In the genomic region with DNA sequence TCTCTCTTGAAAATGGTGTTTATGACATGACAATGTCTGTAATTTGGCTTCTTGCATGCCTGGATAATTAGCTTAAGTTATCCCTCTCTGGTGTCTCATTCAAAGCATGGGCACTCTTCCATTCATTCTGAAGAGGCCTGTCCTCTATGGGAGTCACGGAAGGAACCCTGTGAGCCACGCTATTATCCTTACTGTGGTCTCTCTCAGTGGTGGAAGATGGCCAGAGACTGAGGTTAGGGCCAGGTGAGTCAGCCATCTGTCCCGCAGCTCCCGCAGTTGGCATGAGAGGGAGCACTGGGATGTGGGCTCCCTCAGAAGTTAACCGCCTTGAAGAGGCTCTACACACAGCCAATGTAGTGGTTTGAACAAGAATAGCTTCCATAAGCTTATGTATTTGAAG, we compare ENCODE assay signal across 25 mouse cellular contexts. TPM values are rescaled to one million over a fixed set of nuclear protein-coding genes. Genes with fewer than 3 reads are reported as not detected.
A peak's percentile ranks its signal among the peaks of the same experiment; 100 is the strongest.
DNase-seq lines count a peak whose midpoint lies in the region; ATAC-seq and TF ChIP-seq lines count a peak whose summit lies in the region.
"Had no signal": no experiment of that assay in that cellular context is flagged by ENCODE, and none has a peak within 500 bp of the region (broad histone marks: within the 10 kb centered on the region; RNA-seq: fewer than 3 reads in every experiment).

No protein-coding gene starts in this region.

- no peaks in the 10 kb centered on the region for H3K9me3 ChIP-seq in forebrain, embryonic 13.5 days (replicated peaks)
- H3K9me3 ChIP-seq: forebrain, embryonic 15.5 days; heart, embryonic 13.5 days; midbrain, embryonic 15.5 days had no signal

- TF ChIP-seq POLR2A in cerebellum, adult 2 months (IDR thresholded peaks at IDR 0.05; ENCODE audit: borderline replicate concordance, insufficient read depth, low read length): peak; percentile 15; the same call in 1 of the 2 replicates

- no peak for ATAC-seq in forebrain, embryonic 13.5 days
- ATAC-seq: forebrain, embryonic 15.5 days; intestine, postnatal 0 days; midbrain, embryonic 15.5 days had no signal

- H3K9ac ChIP-seq in forebrain, embryonic 13.5 days: no peak overlapping the region
- H3K9ac ChIP-seq: forebrain, embryonic 15.5 days; heart, embryonic 13.5 days; hindbrain, embryonic 14.5 days; liver, embryonic 14.5 days; midbrain, embryonic 15.5 days had no signal

- H3K27me3 ChIP-seq in cerebellum, adult 2 months (ENCODE audit: control insufficient read depth, insufficient read depth, low read length): no peaks in the 10 kb centered on the region
- no peaks in the 10 kb centered on the region for H3K27me3 ChIP-seq in forebrain, embryonic 13.5 days
- H3K27me3 ChIP-seq: CH12.LX; forebrain, embryonic 15.5 days; heart, embryonic 13.5 days; midbrain, embryonic 15.5 days had no signal

- H3K27ac ChIP-seq in cerebellum, adult 2 months (ENCODE audit: insufficient read depth, low read length): peak overlapping the region; percentile 5; the same call in 1 of the 2 replicates
- H3K27ac ChIP-seq in forebrain, embryonic 13.5 days: no peak overlapping the region
- H3K27ac ChIP-seq: forebrain, embryonic 15.5 days; heart, embryonic 13.5 days; hindbrain, embryonic 14.5 days; liver, embryonic 14.5 days; macrophage; midbrain, embryonic 15.5 days had no signal

- no peaks in the 10 kb centered on the region for H3K36me3 ChIP-seq in forebrain, embryonic 13.5 days (ENCODE audit: poor library complexity, severe bottlenecking)
- H3K36me3 ChIP-seq: forebrain, embryonic 15.5 days; heart, embryonic 13.5 days; midbrain, embryonic 15.5 days had no signal

- DNase-seq in cerebellum, adult 2 months: peak; percentile 71 to 81
- no peak for DNase-seq in cerebellum, adult 8-10 months
- DNase-seq in 3T3-L1 (ENCODE audit: low read depth, low spot score): peak; percentile 42
- DNase-seq in brain, adult 2 months (ENCODE audit: low read depth, low spot score): peak; percentile 76
- DNase-seq in cerebellum, postnatal 36 days: peak; percentile 64 to 65
- DNase-seq in urinary bladder, adult 18-20 months (ENCODE audit: low spot score in 2 of 2): no peak
- DNase-seq: adrenal gland, postnatal 14 days; gastrocnemius, postnatal 10 days; heart, postnatal 10 days; kidney, adult 9 months; kidney, postnatal 10 days; liver; lung, adult 2 months; lung, postnatal 10 days; right cerebral cortex, postnatal 14 days; thymus, postnatal 4 days had no signal

- H3K4me1 ChIP-seq in cerebellum, adult 2 months (ENCODE audit: control insufficient read depth, insufficient read depth, low read length): peaks cover 11% of the 10 kb centered on the region
- H3K4me1 ChIP-seq in forebrain, embryonic 13.5 days: peaks cover 9% of the 10 kb centered on the region; the same call in 1 of the 2 replicates
- H3K4me1 ChIP-seq: heart, embryonic 13.5 days; midbrain, embryonic 15.5 days had no signal

- no peak overlapping the region for H3K4me3 ChIP-seq in cerebellum, adult 2 months (replicated peaks; ENCODE audit: insufficient read depth, low read depth, low read length)
- no peak overlapping the region for H3K4me3 ChIP-seq in forebrain, embryonic 13.5 days
- H3K4me3 ChIP-seq: forebrain, embryonic 15.5 days; heart, embryonic 13.5 days; midbrain, embryonic 15.5 days had no signal

- no peak for TF ChIP-seq CTCF in cerebellum, adult 2 months (IDR thresholded peaks at IDR 0.05; ENCODE audit: borderline replicate concordance, insufficient read depth, low read depth, low read length)

- 2% methylated on average over 5 of the region's 5 CpGs for WGBS in cerebellum, adult 2 months
- 43% methylated on average over 5 of the region's 5 CpGs for WGBS in forebrain, embryonic 13.5 days

- no peak overlapping the region for H3K4me2 ChIP-seq in forebrain, embryonic 13.5 days
- H3K4me2 ChIP-seq: forebrain, embryonic 15.5 days; heart, embryonic 13.5 days; hindbrain, embryonic 14.5 days; midbrain, embryonic 15.5 days had no signal

RNA-seq across cellular contexts. Expression of a gene that starts 12.9 kb away (rescaled TPM):
- 68.4 and 69.3 TPM in 2 replicates for polyA plus RNA-seq in cerebellum, adult 2 months (2012; rRNA removed)
- 3.2 and 3.5 TPM in 2 replicates for polyA plus RNA-seq in forebrain, embryonic 13.5 days (2015; fragmentation: Nextera tagmentation; extraction: Ambion mirVana)

RNA-seq across cellular contexts. Expression of a gene that starts 20.8 kb away (rescaled TPM):
- 4.1 and 5.4 TPM in 2 replicates for polyA plus RNA-seq in cerebellum, adult 2 months (2012; rRNA removed)
- 3.5 and 3.9 TPM in 2 replicates for polyA plus RNA-seq in forebrain, embryonic 13.5 days (2015; fragmentation: Nextera tagmentation; extraction: Ambion mirVana)

RNA-seq across cellular contexts. Expression of a gene that starts 35.3 kb away (rescaled TPM):
- 70.2 and 72.2 TPM in 2 replicates for polyA plus RNA-seq in cerebellum, adult 2 months (2012; rRNA removed)
- 12.8 and 17.3 TPM in 2 replicates for polyA plus RNA-seq in forebrain, embryonic 13.5 days (2015; fragmentation: Nextera tagmentation; extraction: Ambion mirVana)

RNA-seq across cellular contexts. Expression of a gene that starts 50.0 kb away (rescaled TPM):
- polyA plus RNA-seq in cerebellum, adult 2 months (2012; rRNA removed): 54.3 and 59.5 TPM in 2 replicates
- 21.5 and 22.9 TPM in 2 replicates for polyA plus RNA-seq in forebrain, embryonic 13.5 days (2015; fragmentation: Nextera tagmentation; extraction: Ambion mirVana)

RNA-seq across cellular contexts. Expression of a gene that starts 52.9 kb away (rescaled TPM):
- polyA plus RNA-seq in cerebellum, adult 2 months (2012; rRNA removed): 291 and 295 TPM in 2 replicates
- polyA plus RNA-seq in forebrain, embryonic 13.5 days (2015; fragmentation: Nextera tagmentation; extraction: Ambion mirVana): 559 and 571 TPM in 2 replicates

Comparison
In these comparisons a context has a peak if more than half of its experiments do, and no peak if none do; other contexts are left out.
1. DNase-seq: peak in cerebellum, adult 2 months (2 of 2), 3T3-L1 (single experiment), brain, adult 2 months (single experiment) and cerebellum, postnatal 36 days (2 of 2); none in cerebellum, adult 8-10 months (single experiment) and urinary bladder, adult 18-20 months (0 of 2).
2. RNA of a gene that starts 12.9 kb away (polyA plus RNA-seq): 68.4 to 69.3 TPM in cerebellum, adult 2 months; 3.2 to 3.5 TPM in forebrain, embryonic 13.5 days; every median in the first group is over 10 times any median in the second.